Mouse (Mus musculus) ES-E14 (cell line): ENCODE measurements around the gene Sidt2. TPM values are rescaled to one million over a fixed set of nuclear protein-coding genes. Genes with fewer than 3 reads are reported as not detected.

Source experiments
- DNase-seq: peaks from one replicate; pipeline ENCODE4 v3.0.0-alpha.2; 2013; ENCODE audit warnings: low read depth, low spot score
- H3K27ac ChIP-seq: 2 replicates; pipeline ENCODE4 v1.5.1; 2012; ENCODE audit warnings: low read depth, mild to moderate bottlenecking, low read length, moderate library complexity, mixed read lengths; ENCODE audit not compliant: poor library complexity, insufficient read depth, severe bottlenecking
- H3K36me3 ChIP-seq: 2 replicates; pipeline ENCODE4 v1.6.1; 2012; ENCODE audit warnings: mild to moderate bottlenecking, low read length, moderate library complexity, mixed read lengths; ENCODE audit not compliant: control insufficient read depth, poor library complexity, insufficient read depth, severe bottlenecking
- H3K4me1 ChIP-seq, 2 experiments: fragments of 150-350 bp in 1 of 2; sonication (generic) in 1 of 2; 2 replicates each; pipeline ENCODE4 v1.6.1; 2012; ENCODE audit warnings: low read length in 2 of 2, mild to moderate bottlenecking in 1 of 2, mixed read lengths in 1 of 2; ENCODE audit not compliant: control insufficient read depth in 2 of 2, insufficient read depth in 2 of 2, poor library complexity in 1 of 2
- H3K4me3 ChIP-seq, 2 experiments: fragments of 150-350 bp in 1 of 2; sonication (generic) in 1 of 2; 2 replicates each; pipeline ENCODE4 v1.5.1; 2012; ENCODE audit warnings: low read length in 2 of 2, low read depth in 1 of 2, mild to moderate bottlenecking in 1 of 2, mixed read lengths in 1 of 2; ENCODE audit not compliant: insufficient read depth in 1 of 2, poor library complexity in 1 of 2, severe bottlenecking in 1 of 2
- H3K9ac ChIP-seq: 2 replicates; pipeline ENCODE4 v1.6.1; 2012; ENCODE audit warnings: low read depth, mild to moderate bottlenecking, low read length, mixed read lengths; ENCODE audit not compliant: poor library complexity, insufficient read depth, severe bottlenecking
- H3K9me3 ChIP-seq: fragments of 150-350 bp; sonication (generic); 2 replicates; pipeline ENCODE4 v1.6.1; 2012; ENCODE audit warnings: low read depth, mild to moderate bottlenecking, low read length; ENCODE audit not compliant: control insufficient read depth, insufficient read depth
- CHD2 ChIP-seq: IDR thresholded peaks from 2 replicates; pipeline ENCODE4 v1.6.1; 2014; ENCODE audit warnings: mild to moderate bottlenecking, low read depth, low read length, inconsistent platforms
- HCFC1 ChIP-seq: IDR thresholded peaks from 2 replicates; pipeline ENCODE4 v1.6.1; 2012; ENCODE audit warnings: low read length, inconsistent platforms, borderline replicate concordance; ENCODE audit not compliant: insufficient read depth
- MAFK ChIP-seq: IDR thresholded peaks from 2 replicates; pipeline ENCODE4 v1.6.1; 2014; ENCODE audit warnings: mild to moderate bottlenecking, low read depth, low read length, inconsistent platforms; ENCODE audit not compliant: insufficient read depth
- ZC3H11A ChIP-seq: IDR thresholded peaks from 2 replicates; pipeline ENCODE4 v1.6.1; 2012; ENCODE audit warnings: low read depth, mild to moderate bottlenecking, inconsistent platforms, low read length, borderline replicate concordance
- ZNF384 ChIP-seq: IDR thresholded peaks from 2 replicates; pipeline ENCODE4 v1.6.1; 2012; ENCODE audit warnings: low read depth, low read length, inconsistent platforms
- in situ Hi-C, 2 experiments: fragments of 600-800 bp; cut with MboI; formaldehyde crosslinking; loops; one replicate each; pipeline ENCODE4 v1.15.1; 2025; ENCODE audit warnings: low sequenced_read_pairs in 2 of 2, inconsistent platforms in 1 of 2; ENCODE audit not compliant: unreplicated experiment in 2 of 2
- total RNA-seq: library from RNA; depleted of rRNA; stranded (reverse); fragments of 300-350 nt; gene quantifications from 2 replicates; pipeline ENCODE4 v1.2.3, GENCODE M21; 2012

Gene Sidt2
- total RNA-seq, 1 experiment: 44.7 TPM

DNA sequence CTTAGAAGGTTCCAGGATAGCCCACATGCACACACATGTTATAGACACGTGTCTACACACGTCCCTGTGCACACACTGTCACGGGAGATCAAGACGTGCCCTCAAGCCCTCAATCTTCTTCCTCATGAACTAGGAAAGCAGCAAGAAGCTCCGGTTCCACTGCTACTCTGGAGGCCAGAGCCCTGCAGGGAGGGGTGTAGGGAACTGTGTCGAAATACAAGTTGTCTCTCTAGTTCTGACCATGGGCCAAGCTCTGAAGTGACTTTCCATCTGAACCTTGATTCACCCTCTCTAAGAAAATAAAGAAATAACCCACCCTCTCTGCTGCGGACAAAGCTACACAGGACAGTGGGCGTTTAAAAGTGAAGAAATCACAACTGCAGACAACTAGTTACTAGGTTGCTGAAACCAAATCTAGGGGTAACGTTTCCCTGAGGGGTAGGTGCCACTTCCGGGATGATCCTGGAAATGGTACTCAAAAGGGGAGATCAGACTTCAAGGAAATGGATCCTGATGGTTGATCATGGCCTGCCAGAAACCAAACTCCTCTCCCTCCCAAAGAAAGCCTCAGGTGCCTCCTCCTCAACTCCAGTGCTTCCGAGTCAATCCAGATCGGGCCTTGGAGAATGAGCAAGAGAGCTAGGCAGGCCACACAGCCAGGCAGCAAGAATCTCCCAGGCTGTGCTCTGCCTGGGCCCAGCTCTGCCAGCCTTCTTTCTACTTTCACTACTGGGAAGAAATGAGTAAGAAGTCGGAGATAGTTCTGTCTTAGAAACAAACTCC lies 1.4 kb downstream of the Sidt2 start:
- peaks cover 0 to 5% of the 10 kb centered on the region in 2 experiments; a peak in 1 of 4 replicates for H3K4me1 ChIP-seq
- H3K27ac ChIP-seq: no peak overlapping the region
- TF ChIP-seq ZNF384: no peak
- TF ChIP-seq ZC3H11A: no peak
- no peak for TF ChIP-seq MAFK
- no peak for TF ChIP-seq HCFC1
- TF ChIP-seq CHD2: no peak
- H3K9ac ChIP-seq: peak overlapping the region; percentile 84
- in situ Hi-C loops: no loop called here
- H3K36me3 ChIP-seq: peaks cover 22% of the 10 kb centered on the region
- H3K4me3 ChIP-seq: peak overlapping the region; percentile 77 to 93
- H3K9me3 ChIP-seq: no peaks in the 10 kb centered on the region
- no peak for DNase-seq

DNA sequence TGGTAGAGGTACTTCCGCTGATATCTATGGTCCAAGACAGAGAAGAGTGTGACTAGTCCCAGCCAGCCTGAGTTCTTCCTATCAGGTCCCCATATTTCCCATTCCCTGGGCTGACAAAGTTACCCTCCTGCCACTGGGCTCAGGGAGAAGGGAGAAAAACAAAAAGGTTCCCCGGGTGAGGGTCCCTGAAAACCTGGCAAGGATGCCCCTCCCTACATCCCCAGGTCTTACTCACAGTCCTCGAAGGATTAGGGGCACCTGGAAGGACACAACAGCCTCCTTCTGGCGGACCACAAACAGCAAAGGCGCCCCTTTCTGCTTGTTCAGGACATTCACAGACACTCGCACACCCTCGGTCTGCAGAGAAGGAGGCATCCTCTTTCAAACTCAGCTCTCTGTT lies 2.2 kb downstream of the Sidt2 start:
- Histone ChIP-seq H3K9ac (peak overlapping the region; percentile 18; the same call in 1 of the 2 replicates), H3K4me3 (no peak overlapping the region), H3K9me3 (no peaks in the 10 kb centered on the region), H3K36me3 (peaks cover 26% of the 10 kb centered on the region), H3K4me1 (peaks cover 0 to 5% of the 10 kb centered on the region in 2 experiments; a peak in 1 of 4 replicates), H3K27ac (no peak overlapping the region)
- in situ Hi-C loops: no loop called here
- no peak for TF ChIP-seq CHD2
- no peak for TF ChIP-seq HCFC1
- TF ChIP-seq MAFK: no peak
- no peak for TF ChIP-seq ZNF384
- TF ChIP-seq ZC3H11A: no peak
- DNase-seq: no peak

DNA sequence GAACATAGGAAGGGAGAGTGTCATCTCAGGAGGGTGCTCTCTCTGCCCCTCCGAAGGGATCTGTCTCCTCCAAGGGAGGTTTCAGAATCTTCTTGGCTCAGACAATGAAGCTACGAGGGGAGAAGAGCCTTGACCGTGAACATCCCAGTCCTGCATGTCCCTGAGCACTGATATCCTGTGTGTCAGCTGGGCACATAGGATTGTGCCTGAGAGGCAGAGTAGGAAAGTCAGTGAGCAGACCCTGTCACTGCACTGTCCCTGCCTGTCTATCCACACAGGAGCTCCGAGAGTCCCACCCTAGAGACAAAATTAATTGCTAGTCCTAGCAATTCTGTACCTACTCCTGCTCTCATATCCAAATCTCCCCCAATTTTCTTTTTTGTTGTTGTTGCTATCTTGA lies 3.0 kb downstream of the Sidt2 start:
- H3K9me3 ChIP-seq: no peaks in the 10 kb centered on the region
- TF ChIP-seq MAFK: no peak
- TF ChIP-seq ZC3H11A: no peak
- no peak for TF ChIP-seq HCFC1
- no peak for TF ChIP-seq CHD2
- TF ChIP-seq ZNF384: no peak
- H3K9ac ChIP-seq: no peak overlapping the region
- no peak overlapping the region for H3K27ac ChIP-seq
- peaks cover 26% of the 10 kb centered on the region for H3K36me3 ChIP-seq
- in situ Hi-C loops: no loop called here
- DNase-seq: no peak
- no peak overlapping the region for H3K4me3 ChIP-seq
- H3K4me1 ChIP-seq: peaks cover 0 to 5% of the 10 kb centered on the region in 2 experiments; a peak in 1 of 4 replicates

DNA sequence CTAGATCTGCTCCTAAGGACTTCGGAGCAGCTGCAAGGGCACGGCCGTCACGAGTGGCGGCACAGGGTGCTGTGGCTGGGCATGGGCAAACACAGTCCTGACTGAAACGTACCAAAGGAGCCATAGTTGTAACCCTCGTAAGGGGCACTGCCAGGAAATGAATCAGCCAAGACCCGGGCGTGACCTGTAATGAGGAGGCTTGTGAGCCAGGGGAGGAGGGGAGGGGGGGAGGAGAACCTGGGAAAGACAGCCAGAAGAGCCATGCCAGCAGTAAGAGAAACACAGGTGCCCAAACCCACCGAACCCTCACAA lies 8.2 kb downstream of the Sidt2 start:
- H3K4me3 ChIP-seq: no peak overlapping the region
- in situ Hi-C loops: no loop called here
- no peak for TF ChIP-seq CHD2
- TF ChIP-seq HCFC1: no peak
- no peak overlapping the region for H3K9ac ChIP-seq
- peaks cover 60% of the 10 kb centered on the region for H3K36me3 ChIP-seq
- H3K9me3 ChIP-seq: no peaks in the 10 kb centered on the region
- no peak for DNase-seq
- no peak overlapping the region for H3K27ac ChIP-seq
- peaks cover 0 to 17% of the 10 kb centered on the region in 2 experiments; a peak in 2 of 4 replicates for H3K4me1 ChIP-seq
